Mouse (Mus musculus): Measurements from ENCODE around the gene Nptxr.

Gene Nptxr

DNA sequence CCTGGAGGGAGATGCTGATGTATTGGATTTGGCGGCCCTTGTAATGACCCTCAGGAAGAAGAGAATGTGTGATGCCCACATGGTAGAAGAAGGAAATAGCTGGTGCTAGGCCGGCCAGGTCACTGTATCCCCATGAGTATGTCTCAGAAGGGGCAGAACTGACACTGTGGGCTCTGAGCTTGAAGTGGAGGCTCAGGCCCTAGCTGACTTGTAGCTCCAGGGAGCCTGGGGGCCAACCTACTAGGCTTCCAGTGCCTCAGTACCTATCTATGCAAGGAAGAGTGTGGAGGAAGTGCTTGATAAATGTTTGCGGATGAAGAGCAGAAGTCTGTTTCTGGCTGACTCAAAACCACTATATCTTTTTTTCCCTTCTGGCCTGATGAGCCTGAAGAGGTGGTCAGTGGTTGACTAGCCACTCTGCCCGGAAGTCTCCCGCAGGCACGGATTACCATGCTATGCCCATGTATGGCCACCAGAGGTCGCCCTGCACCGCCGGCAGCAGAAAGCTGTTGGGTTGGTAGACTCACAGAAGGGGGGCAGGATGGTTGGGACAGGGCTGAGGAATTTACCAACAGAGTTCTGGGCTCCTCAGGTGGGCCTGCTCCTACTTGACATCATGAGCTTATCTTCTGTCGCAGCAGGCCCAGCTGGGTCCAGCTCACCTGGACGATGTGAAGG lies 51.7 kb downstream of the Nptxr start:
- peak; percentile 57 for DNase-seq (ENCODE audit: low spot score)

DNA sequence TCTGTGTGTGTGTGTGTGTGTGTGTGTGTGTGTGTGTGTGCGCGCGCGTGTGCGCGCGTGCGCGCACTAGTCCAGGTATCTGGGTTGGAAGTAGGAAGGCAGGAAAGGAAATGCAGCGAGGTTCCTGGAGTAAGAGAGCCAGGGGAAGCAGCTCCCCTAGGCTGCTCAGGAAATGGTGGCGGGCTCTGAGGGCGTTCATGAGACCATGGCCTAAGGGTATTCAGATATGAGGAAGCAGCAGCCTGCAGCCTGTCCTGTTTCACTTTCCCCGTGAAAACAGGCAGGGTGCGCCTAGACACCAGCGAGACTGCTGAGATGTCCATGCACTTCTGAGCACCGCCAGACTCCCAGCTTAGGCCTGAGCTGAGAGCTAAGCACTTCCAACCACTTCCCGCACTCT lies 52.8 kb downstream of the Nptxr start:
- no peak for DNase-seq (ENCODE audit: low spot score)

DNA sequence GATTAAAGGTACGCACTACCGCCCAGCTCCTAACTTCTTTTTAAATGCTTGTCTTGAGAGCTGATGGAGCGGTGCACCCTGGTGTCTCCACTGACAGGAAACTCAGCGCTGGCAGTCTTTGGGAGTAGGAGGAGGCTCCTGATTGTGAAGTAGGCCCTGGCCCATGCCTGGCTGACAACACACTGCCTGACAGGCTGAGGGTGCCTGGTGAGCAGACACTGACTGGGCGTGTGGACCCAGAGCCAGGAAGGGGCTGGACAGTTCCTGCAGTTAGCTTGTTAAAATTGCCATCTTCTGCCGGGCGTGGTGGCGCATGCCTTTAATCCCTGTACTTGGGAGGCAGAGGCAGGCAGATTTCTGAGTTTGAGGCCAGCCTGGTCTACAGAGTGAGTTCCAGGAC lies 54.3 kb downstream of the Nptxr start:
- no peak for DNase-seq (ENCODE audit: low spot score)

DNA sequence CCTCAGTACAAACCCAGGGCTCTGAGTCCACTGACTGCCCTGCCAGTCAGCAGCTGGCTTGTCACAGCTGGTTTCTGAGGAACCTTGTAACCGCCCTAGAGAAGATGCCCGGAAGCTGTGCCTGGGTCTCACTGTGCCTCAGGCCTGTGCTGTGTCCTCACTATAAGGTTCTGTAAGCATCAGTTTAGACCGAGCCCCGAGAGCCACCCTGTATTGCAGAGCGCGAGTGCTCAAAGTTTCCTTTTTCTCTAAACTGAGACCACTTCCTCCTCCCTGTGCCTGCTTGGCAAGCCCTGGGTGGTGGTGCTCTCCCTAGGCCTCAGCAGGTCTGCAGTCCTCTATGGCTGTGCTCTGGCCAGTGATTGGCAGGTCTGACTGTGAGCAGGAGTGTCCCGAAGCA lies 55.4 kb downstream of the Nptxr start:
- no peak for DNase-seq (ENCODE audit: low spot score)

DNA sequence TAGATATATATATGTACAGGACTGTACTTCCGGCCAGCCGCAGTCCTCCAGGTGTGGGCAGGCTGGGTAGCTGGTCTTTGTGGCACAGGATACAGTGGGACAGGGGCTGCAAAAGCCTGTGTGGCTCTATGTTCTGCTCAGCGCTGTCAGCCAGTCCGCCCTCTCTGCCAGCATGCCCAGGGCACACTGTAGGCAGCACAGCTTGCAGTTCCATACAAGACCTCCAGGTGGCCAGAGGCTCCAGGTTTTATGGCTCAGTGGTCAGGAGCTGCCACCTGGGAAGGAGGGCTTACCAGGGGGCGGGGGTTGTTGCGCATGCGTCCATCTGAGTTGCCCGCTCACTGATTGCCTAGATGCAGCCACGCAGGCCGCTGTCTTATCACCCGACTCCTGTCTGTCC lies 56.6 kb downstream of the Nptxr start:
- DNase-seq (ENCODE audit: low spot score), result no peak

DNA sequence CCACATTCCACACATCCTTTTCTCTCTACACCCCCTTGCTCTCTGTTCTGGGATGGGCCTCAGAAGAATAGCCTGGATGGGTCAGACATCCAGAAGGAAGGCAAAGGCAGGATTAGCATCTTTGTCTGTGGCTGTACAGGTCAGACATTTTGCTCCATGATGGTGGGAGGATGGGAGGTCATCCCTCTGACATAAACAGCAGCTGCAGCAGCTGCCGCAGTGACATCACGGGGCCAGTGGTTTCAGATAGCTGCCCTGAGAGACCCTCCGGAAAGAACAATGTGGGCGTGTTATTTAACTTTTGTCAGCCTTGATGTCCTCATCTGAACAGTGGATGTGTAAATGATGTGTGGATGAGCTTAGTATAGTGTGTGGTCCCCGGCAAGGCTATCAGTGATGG lies 58.7 kb downstream of the Nptxr start:
- no peak for DNase-seq (ENCODE audit: low spot score)

DNA sequence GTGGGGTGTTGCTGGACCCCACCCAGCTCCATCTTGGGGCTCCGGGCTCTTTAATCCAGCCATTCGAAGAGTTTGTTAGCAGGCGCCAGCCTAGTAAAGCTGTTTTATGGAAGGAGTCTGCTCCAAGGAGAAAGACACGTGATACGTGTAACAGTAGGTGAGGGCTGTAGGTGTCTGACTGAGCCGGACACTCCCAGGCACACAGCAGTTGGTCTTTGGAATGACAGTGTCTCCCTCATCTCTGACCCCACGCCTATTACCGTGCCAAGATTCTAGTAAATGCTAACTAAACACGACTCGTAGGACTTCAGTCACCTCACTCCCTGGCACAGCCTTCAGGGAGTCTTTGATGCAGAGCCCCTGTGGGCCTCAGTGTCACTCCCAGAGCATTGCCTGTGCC lies 59.3 kb downstream of the Nptxr start:
- no peak for DNase-seq (ENCODE audit: low spot score)

DNA sequence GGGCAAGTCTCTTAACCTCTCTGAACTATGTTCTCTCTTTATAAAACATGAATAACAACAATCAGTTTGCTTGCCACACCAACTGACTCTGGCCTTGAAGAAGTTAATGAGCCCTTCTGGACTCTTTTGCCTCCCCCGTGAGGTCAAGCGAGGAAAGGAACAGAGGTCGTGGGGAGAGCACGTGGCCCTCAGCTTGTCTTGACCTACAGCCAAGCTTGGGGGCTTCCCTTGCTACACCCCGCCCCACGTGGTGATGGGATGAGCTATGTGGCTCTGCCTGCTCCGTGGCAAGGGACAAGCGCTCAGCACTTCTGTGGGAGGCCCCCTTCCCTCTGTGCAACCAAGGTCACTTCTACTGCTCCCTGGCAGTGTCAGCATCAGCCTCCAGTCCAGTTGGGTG lies 59.8 kb downstream of the Nptxr start:
- no peak for DNase-seq (ENCODE audit: low spot score)

DNA sequence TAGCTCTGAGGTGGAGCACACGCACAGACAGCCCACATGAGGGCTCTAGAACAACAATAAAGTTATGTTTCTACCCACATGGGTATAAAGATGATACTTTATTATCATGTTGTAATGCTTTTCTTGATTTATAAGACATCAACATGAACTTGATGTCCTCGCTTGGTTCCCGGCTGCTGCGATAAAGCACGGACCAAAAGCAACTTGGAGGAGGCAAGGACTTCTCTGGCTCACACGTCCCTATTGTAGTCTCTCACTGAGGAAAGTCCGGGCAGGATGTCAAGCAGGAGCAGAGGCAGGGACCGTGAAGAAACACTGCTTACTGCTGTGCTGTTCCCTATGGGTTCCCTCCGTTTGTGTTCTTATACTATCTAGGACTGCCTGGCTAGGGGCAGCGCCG lies 60.6 kb downstream of the Nptxr start:
- DNase-seq (ENCODE audit: low spot score), result no peak

DNA sequence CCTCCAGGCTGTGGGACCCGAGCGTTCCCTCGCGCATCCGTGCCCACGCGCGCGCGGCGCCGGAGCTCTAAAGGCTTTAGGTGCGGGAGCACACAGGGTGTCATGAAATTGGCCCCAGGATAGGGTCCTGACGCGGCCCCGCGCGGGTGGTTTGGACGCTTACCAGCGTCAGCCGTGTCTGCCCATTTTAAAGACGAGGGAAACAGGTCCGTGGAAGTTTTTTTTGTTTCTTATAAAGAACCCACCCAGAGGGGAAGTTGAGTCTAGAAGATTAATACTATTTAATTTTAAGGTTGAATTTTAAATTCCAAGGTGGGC lies 61.9 kb downstream of the Nptxr start:
- no peak for DNase-seq (ENCODE audit: low spot score)

DNA sequence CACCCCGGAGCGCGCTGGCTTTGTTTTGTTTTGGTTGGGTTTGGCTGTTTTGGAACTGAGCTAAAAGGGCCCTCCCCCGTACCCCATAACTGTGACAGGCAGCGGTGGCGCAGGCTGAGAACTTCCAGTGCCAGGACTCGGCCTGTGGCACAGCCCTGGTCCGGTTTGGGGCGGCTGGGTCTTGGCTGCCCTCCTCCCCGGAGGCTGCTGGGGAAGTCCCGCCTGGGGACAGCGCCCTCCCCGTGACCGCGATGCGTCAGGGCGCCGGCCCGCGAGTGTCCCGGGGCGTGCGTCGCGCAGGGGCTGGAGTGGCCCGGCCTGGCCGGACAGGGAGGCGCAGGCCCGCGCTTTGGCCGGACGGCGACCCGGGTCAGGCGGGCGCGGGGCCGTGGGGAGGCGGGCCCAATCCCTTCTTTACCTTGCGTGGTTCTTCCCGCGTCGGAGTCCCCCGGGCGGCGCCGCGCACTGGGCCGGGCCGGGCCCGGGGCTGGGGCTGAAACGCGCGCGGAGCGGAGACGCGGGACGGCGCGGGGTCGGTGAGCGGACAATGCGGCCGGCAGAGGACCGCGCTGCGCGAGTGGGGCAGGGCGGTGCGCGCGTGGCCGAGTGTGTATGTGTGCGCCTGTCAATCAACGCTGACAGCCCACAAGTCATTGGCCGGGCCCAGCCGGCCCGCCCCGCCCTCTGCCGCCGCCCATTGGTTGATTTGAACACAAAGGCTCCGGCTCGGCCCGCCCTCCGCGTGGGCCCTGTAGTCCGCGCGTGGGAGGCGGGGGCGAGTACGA lies 62.5 kb downstream of the Nptxr start, which contains the start of gene Sun2:
TSS of gene Sun2 (minus strand) at position 616 of the 785 bp plus-strand sequence.
- peak; percentile 83 for DNase-seq (ENCODE audit: low spot score)

DNA sequence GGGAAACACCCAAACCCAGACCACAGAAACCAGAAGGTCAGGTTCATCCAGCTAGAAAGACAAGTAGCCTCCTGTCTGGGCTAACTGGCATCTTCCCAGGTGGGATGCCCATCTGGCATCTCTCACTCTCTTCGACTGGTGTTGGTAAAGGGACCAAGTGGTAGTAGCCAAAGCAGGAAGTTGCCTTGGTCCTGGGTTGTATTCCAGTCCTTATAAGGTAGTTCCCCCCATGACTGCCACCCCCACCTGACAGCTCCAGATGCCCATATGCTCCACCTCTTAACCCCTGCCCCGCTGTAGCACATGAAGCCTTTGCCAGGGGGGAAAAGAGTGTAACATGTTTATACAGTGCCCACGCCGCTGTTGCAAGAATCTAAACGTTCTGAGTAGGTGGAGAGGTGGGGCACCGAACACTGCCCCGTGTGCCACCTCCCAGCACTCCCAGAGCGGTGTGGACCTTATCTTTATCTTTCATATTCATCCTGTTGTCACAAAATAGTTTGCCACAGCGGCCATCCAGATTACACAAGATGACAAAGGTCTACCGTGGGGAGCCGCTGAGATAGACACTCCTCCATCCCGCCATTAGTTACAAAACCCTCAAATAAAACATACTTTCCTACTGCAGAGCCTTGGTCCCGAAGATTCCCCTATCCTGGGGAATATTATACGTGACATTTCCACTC lies 63.2 kb downstream of the Nptxr start:
- peak; percentile 38 for DNase-seq (ENCODE audit: low spot score)

DNA sequence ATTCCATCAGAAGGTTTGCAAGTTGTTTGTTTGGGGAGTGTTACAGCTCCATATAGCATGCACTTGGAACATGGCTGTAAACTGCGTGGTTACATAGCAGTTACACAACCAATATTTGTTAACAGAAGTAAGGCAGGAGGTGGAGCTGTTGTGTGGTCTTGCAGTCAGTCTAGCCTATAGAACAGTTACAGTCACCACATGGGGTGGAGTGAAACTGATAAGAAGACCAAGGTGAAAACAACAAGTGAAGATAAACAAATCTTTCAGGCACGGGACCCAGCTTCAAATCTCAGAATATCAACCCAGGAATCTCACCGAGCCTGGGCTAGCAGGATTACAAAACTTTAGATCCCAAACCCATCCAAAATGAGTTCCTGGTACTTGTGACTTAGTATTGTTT lies 63.8 kb downstream of the Nptxr start:
- DNase-seq (ENCODE audit: low spot score), result no peak

All from spleen, adult 12 weeks (tissue).